Mouse (Mus musculus): ENCODE data around the gene Bmp8a.
A peak's percentile ranks its signal among the peaks of the same experiment; 100 is the strongest.
"Not testable (repeated sequence)": the region's sequence is repeated elsewhere in the genome, so short reads cannot be mapped to it uniquely, and the experiment has no call there.

Bmp8a gene

GRCm38 (mm10) chr4:123328946-123329345 is 14.1 kb downstream of the Bmp8a start:
- no peak for DNase-seq

GRCm38 (mm10) chr4:123327630-123328029 is 15.4 kb downstream of the Bmp8a start:
- no peak for DNase-seq

- DNase-seq, result no peak
Measured at GRCm38 (mm10) chr4:123326087-123326486, 17.0 kb downstream of the Bmp8a start.

GRCm38 (mm10) chr4:123323534-123323933 is 19.5 kb downstream of the Bmp8a start, which contains the start of gene Oxct2a:
Gene Oxct2a, minus strand, starts transcription at chr4:123323634.
- DNase-seq, result peak in 1 of 2 experiments; percentile 21

- DNase-seq, result peak; percentile 22 to 29
Measured at GRCm38 (mm10) chr4:123322910-123323309, 20.1 kb downstream of the Bmp8a start.

GRCm38 (mm10) chr4:123314497-123314896 is 28.6 kb downstream of the Bmp8a start:
- DNase-seq, result no peak

GRCm38 (mm10) chr4:123313010-123313409 is 30.0 kb downstream of the Bmp8a start:
- no peak for DNase-seq

- no peak for DNase-seq
Measured at GRCm38 (mm10) chr4:123311845-123312244, 31.2 kb downstream of the Bmp8a start.

- no peak for DNase-seq
Measured at GRCm38 (mm10) chr4:123308292-123308691, 34.8 kb downstream of the Bmp8a start.

- no peak for DNase-seq
Measured at GRCm38 (mm10) chr4:123306999-123307398, 36.1 kb downstream of the Bmp8a start.

GRCm38 (mm10) chr4:123305789-123306188 is 37.3 kb downstream of the Bmp8a start:
- DNase-seq, result peak in 1 of 2 experiments; percentile 33

GRCm38 (mm10) chr4:123298980-123299670 is 43.9 kb downstream of the Bmp8a start:
- no peak for DNase-seq

GRCm38 (mm10) chr4:123298226-123298625 is 44.8 kb downstream of the Bmp8a start:
- peak; percentile 43 to 56 for DNase-seq

GRCm38 (mm10) chr4:123297195-123297960 is 45.7 kb downstream of the Bmp8a start:
- no peak for DNase-seq

- no peak for DNase-seq
Measured at GRCm38 (mm10) chr4:123296148-123296534, 46.9 kb downstream of the Bmp8a start.

GRCm38 (mm10) chr4:123295516-123296147 is 47.4 kb downstream of the Bmp8a start:
- no peak for DNase-seq

GRCm38 (mm10) chr4:123295026-123295425 is 48.0 kb downstream of the Bmp8a start:
- not testable (repeated sequence) for DNase-seq

- no peak for DNase-seq
Measured at GRCm38 (mm10) chr4:123293661-123294443, 49.2 kb downstream of the Bmp8a start.

GRCm38 (mm10) chr4:123292989-123293388 is 50.1 kb downstream of the Bmp8a start:
- peak in 1 of 2 experiments; percentile 34 for DNase-seq

- no peak for DNase-seq
Measured at GRCm38 (mm10) chr4:123292390-123292789, 50.7 kb downstream of the Bmp8a start.

GRCm38 (mm10) chr4:123289038-123289437 is 54.0 kb downstream of the Bmp8a start:
- no peak for DNase-seq

- DNase-seq, result no peak
Measured at GRCm38 (mm10) chr4:123286790-123287189, 56.3 kb downstream of the Bmp8a start.
